Mouse (Mus musculus): ENCODE results near the gene Nthl1. TPM values are rescaled to one million over a fixed set of nuclear protein-coding genes. Genes with fewer than 3 reads are reported as not detected.
"Not testable (repeated sequence)": the region's sequence is repeated elsewhere in the genome, so short reads cannot be mapped to it uniquely, and the experiment has no call there.

The Nthl1 gene
- polyA plus RNA-seq, 1 experiment = 18.8 TPM

- TF ChIP-seq POLR2A (IDR thresholded peaks at IDR 0.05; ENCODE audit: borderline replicate concordance, extremely low read depth, low read depth, low read length) (no peak), CTCF (IDR thresholded peaks at IDR 0.05; ENCODE audit: insufficient read depth, low read length) (peak; percentile 86)
- 4% methylated on average over 19 of the region's 19 CpGs for WGBS
- peak overlapping the region; percentile 27 for H3K4me3 ChIP-seq (replicated peaks; ENCODE audit: extremely low read depth, low read depth, low read length)
- DNase-seq = peak; percentile 84
- peaks cover 18% of the 10 kb centered on the region for H3K4me1 ChIP-seq (ENCODE audit: control insufficient read depth, insufficient read depth, low read length)
Observed at GRCm38 (mm10) chr17:24653967-24654710, 21.7 kb downstream of the Nthl1 start.

GRCm38 (mm10) chr17:24654969-24655368 lies 22.5 kb downstream of the Nthl1 start:
- H3K4me3 ChIP-seq (replicated peaks; ENCODE audit: extremely low read depth, low read depth, low read length) = no peak overlapping the region
- TF ChIP-seq POLR2A (IDR thresholded peaks at IDR 0.05; ENCODE audit: borderline replicate concordance, extremely low read depth, low read depth, low read length) (no peak), CTCF (IDR thresholded peaks at IDR 0.05; ENCODE audit: insufficient read depth, low read length) (no peak)
- DNase-seq = no peak
- 63% methylated on average over 4 of the region's 4 CpGs for WGBS
- H3K4me1 ChIP-seq (ENCODE audit: control insufficient read depth, insufficient read depth, low read length) = peaks cover 18% of the 10 kb centered on the region

- Histone ChIP-seq H3K4me3 (replicated peaks; ENCODE audit: extremely low read depth, low read depth, low read length) (peak within 1 kb of the TSS; percentile 40), H3K4me1 (ENCODE audit: control insufficient read depth, insufficient read depth, low read length) (peaks cover 4% of the 10 kb centered on the region; the same call in 1 of the 2 replicates)
- peak; percentile 59 for DNase-seq
- TF ChIP-seq CTCF (IDR thresholded peaks at IDR 0.05; ENCODE audit: insufficient read depth, low read length) (no peak), POLR2A (IDR thresholded peaks at IDR 0.05; ENCODE audit: borderline replicate concordance, extremely low read depth, low read depth, low read length) (no peak)
- 5% methylated on average over 47 of the region's 47 CpGs for WGBS
Observed at GRCm38 (mm10) chr17:24658017-24658758, 25.7 kb downstream of the Nthl1 start, which contains the start of gene Npw. Gene Npw (minus strand): TSS chr17:24658457.

GRCm38 (mm10) chr17:24667011-24667410 lies 34.5 kb downstream of the Nthl1 start:
- 49% methylated on average over 7 of the region's 7 CpGs for WGBS
- not testable (repeated sequence) for DNase-seq; H3K4me3 ChIP-seq (replicated peaks; ENCODE audit: extremely low read depth, low read depth, low read length)
- H3K4me1 ChIP-seq (ENCODE audit: control insufficient read depth, insufficient read depth, low read length) = peaks cover 11% of the 10 kb centered on the region

- peaks cover 11% of the 10 kb centered on the region for H3K4me1 ChIP-seq (ENCODE audit: control insufficient read depth, insufficient read depth, low read length)
- TF ChIP-seq CTCF (IDR thresholded peaks at IDR 0.05; ENCODE audit: insufficient read depth, low read length) = peak; percentile 64
- no peak for TF ChIP-seq POLR2A (IDR thresholded peaks at IDR 0.05; ENCODE audit: borderline replicate concordance, extremely low read depth, low read depth, low read length)
- WGBS = 17% methylated on average over 6 of the region's 6 CpGs
- peak; percentile 68 for DNase-seq
- H3K4me3 ChIP-seq (replicated peaks; ENCODE audit: extremely low read depth, low read depth, low read length) = no peak overlapping the region
Observed at GRCm38 (mm10) chr17:24667416-24667815, 34.9 kb downstream of the Nthl1 start.

DNA sequence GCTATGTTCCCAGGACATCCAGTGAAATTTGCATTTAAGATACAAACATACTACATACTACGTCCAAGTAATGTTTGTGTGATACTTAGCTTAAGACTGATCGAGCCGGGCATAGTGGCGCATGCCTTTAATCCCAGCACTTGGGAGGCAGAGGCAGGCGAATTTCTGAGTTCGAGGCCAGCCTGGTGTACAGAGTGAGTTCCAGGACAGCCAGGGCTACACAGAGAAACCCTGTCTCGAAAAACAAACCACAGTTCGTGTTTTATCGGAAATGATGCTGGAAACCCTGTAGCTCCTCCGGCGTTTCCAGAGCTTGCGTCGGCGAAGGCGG lies 36.7 kb downstream of the Nthl1 start:
- peak overlapping the region; percentile 69 for H3K4me3 ChIP-seq (replicated peaks; ENCODE audit: extremely low read depth, low read depth, low read length)
- 7% methylated on average over 15 of the region's 15 CpGs for WGBS
- peaks cover 13% of the 10 kb centered on the region for H3K4me1 ChIP-seq (ENCODE audit: control insufficient read depth, insufficient read depth, low read length)
- not testable (repeated sequence) for DNase-seq

DNA sequence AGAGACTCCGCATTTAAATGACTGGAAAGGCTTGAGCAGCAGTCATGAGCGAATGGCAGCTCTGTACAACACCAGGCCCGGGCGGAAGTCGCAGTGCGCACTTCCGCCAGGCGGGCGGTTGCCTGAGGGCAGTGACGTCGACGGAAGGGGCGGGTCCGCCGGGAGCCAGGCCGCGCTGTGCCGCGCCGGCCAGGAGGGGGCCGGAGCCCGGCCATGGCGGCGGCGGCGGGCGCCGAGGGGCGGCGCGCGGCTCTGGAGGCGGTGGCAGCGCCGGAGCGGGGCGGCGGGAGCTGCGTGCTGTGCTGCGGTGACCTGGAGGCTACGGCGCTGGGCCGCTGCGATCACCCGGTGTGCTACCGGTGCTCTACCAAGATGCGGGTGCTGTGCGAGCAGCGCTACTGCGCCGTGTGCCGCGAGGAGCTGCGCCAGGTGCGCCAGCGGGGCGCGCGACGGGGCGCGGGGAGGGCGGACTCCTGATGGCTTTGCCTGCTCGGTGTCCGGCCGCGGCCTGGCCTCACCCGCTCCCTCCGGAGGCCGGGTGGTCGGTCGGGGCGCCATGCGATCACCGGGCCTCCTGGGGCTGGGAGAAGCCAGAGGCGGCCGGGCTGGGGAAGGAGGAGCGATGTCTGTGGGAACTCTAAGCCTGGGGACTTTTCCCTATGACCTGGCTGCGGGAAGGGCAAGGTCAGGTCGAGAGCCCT lies 37.2 kb downstream of the Nthl1 start, which contains the start of gene Zfp598:
TSS of gene Zfp598 (plus strand) at position 143 of the 701 bp plus-strand sequence.
- 1% methylated on average over 64 of the region's 80 CpGs for WGBS

DNA sequence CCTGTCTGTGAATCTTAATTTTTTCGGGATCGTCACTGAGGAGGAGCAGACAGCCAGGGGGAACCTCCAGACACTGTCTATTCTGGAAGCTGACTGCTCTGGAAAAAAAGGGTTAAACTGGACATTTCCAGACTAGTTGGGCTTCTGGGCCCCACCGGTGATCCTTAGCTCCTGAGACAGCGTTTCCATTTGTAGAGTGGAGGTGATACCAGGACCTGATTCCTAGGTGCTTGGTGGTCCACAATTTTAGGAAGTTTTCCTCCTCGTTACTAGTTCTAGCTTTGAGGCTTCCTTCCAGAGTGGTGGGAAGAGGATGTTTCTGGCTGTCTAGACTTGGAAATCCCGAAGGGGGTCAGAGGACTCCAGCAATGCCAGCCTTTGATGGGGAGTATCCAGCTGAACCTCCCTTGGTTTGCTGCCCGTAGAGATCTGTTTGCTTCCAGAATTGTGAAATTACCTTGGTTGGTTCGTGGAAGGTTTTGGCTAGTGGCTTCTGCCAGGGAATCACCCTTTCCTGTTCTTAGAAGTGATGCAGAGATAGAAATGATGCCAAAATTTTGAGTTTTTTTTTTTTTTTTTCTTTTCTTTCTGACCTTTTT lies 37.9 kb downstream of the Nthl1 start:
- peak overlapping the region; percentile 76 for H3K4me3 ChIP-seq (replicated peaks; ENCODE audit: extremely low read depth, low read depth, low read length)
- no peak for DNase-seq
- 3% methylated on average over 8 of the region's 8 CpGs for WGBS
- no peak for TF ChIP-seq POLR2A (IDR thresholded peaks at IDR 0.05; ENCODE audit: borderline replicate concordance, extremely low read depth, low read depth, low read length)
- no peak for TF ChIP-seq CTCF (IDR thresholded peaks at IDR 0.05; ENCODE audit: insufficient read depth, low read length)
- peaks cover 16% of the 10 kb centered on the region for H3K4me1 ChIP-seq (ENCODE audit: control insufficient read depth, insufficient read depth, low read length)

More for the DNA sequence above, 37.2 kb downstream of the Nthl1 start, which contains the start of gene Zfp598:
- Histone ChIP-seq H3K4me3 (replicated peaks; ENCODE audit: extremely low read depth, low read depth, low read length) (peak within 1 kb of the TSS; percentile 76), H3K4me1 (ENCODE audit: control insufficient read depth, insufficient read depth, low read length) (peaks cover 16% of the 10 kb centered on the region)
- DNase-seq = peak; percentile 95
- TF ChIP-seq CTCF (IDR thresholded peaks at IDR 0.05; ENCODE audit: insufficient read depth, low read length) (no peak), POLR2A (IDR thresholded peaks at IDR 0.05; ENCODE audit: borderline replicate concordance, extremely low read depth, low read depth, low read length) (peak; percentile 79)

- no peak overlapping the region for H3K4me3 ChIP-seq (replicated peaks; ENCODE audit: extremely low read depth, low read depth, low read length)
- WGBS = 40% methylated on average over 5 of the region's 5 CpGs
- H3K4me1 ChIP-seq (ENCODE audit: control insufficient read depth, insufficient read depth, low read length) = peaks cover 16% of the 10 kb centered on the region
- TF ChIP-seq POLR2A (IDR thresholded peaks at IDR 0.05; ENCODE audit: borderline replicate concordance, extremely low read depth, low read depth, low read length) = no peak
- no peak for TF ChIP-seq CTCF (IDR thresholded peaks at IDR 0.05; ENCODE audit: insufficient read depth, low read length)
- DNase-seq = no peak
Observed at GRCm38 (mm10) chr17:24671346-24671745, 38.9 kb downstream of the Nthl1 start.
